Mouse (Mus musculus) inflammation-experienced regulatory T-cells, adult 6 months (primary cell): Measurements from ENCODE around the gene Scn4b. TPM values are rescaled to one million over a fixed set of nuclear protein-coding genes. Genes with fewer than 3 reads are reported as not detected.

ENCODE experiments used
- ATAC-seq: one replicate; pipeline ENCODE4 v1.8.0; 2017
- polyA plus RNA-seq, 3 experiments: library from polyadenylated mRNA; unstranded; fragments of 100-300 nt; shearing (Covaris generic); gene quantifications; one replicate each; pipeline ENCODE4 v1.2.1; 2017

The Scn4b gene
- polyA plus RNA-seq: not detected

- ATAC-seq: peak; percentile 40
Observed at GRCm38 (mm10) chr9:45138191-45139032, at the start of gene Scn4b. Gene Scn4b, plus strand, starts transcription at chr9:45138395.

GRCm38 (mm10) chr9:45090811-45091210 lies 47.4 kb upstream of the Scn4b start:
- no peak for ATAC-seq

GRCm38 (mm10) chr9:45092641-45093040 lies 45.6 kb upstream of the Scn4b start:
- ATAC-seq: no peak

- ATAC-seq: no peak
Observed at GRCm38 (mm10) chr9:45095149-45095937, 42.9 kb upstream of the Scn4b start.

GRCm38 (mm10) chr9:45097877-45098276 lies 40.3 kb upstream of the Scn4b start:
- ATAC-seq: no peak

- ATAC-seq: no peak
Observed at GRCm38 (mm10) chr9:45098426-45098825, 39.8 kb upstream of the Scn4b start.

GRCm38 (mm10) chr9:45102528-45102927 lies 35.7 kb upstream of the Scn4b start:
- ATAC-seq: no peak

GRCm38 (mm10) chr9:45103211-45103979 lies 34.8 kb upstream of the Scn4b start:
- ATAC-seq: no peak

- no peak for ATAC-seq
Observed at GRCm38 (mm10) chr9:45105596-45106374, 32.4 kb upstream of the Scn4b start.

GRCm38 (mm10) chr9:45115706-45116105 lies 22.5 kb upstream of the Scn4b start:
- no peak for ATAC-seq

GRCm38 (mm10) chr9:45116819-45117218 lies 21.4 kb upstream of the Scn4b start:
- peak; percentile 54 for ATAC-seq

- no peak for ATAC-seq
Observed at GRCm38 (mm10) chr9:45117741-45118431, 20.3 kb upstream of the Scn4b start, which contains the start of gene Scn2b. Gene Scn2b, plus strand, starts transcription at chr9:45117782.

- no peak for ATAC-seq
Observed at GRCm38 (mm10) chr9:45118552-45118951, 19.6 kb upstream of the Scn4b start.

GRCm38 (mm10) chr9:45119316-45119953 lies 18.8 kb upstream of the Scn4b start:
- no peak for ATAC-seq

- ATAC-seq: no peak
Observed at GRCm38 (mm10) chr9:45119954-45120530, 18.2 kb upstream of the Scn4b start.

- ATAC-seq: no peak
Observed at GRCm38 (mm10) chr9:45120567-45120966, 17.6 kb upstream of the Scn4b start.

- no peak for ATAC-seq
Observed at GRCm38 (mm10) chr9:45121001-45121400, 17.2 kb upstream of the Scn4b start.

- ATAC-seq: peak; percentile 81
Observed at GRCm38 (mm10) chr9:45121769-45122168, 16.4 kb upstream of the Scn4b start.

GRCm38 (mm10) chr9:45122209-45122761 lies 15.9 kb upstream of the Scn4b start:
- ATAC-seq: peak; percentile 82

GRCm38 (mm10) chr9:45125211-45125610 lies 13.0 kb upstream of the Scn4b start:
- no peak for ATAC-seq
